Mouse (Mus musculus): ENCODE measurements at regions not wholly inside any gene's neighbourhood (a gene's known extent, or its start where the extent isn't known, plus 50 kb on each side); places are given as distances from the start of the nearest gene placed in this dataset.

DNA sequence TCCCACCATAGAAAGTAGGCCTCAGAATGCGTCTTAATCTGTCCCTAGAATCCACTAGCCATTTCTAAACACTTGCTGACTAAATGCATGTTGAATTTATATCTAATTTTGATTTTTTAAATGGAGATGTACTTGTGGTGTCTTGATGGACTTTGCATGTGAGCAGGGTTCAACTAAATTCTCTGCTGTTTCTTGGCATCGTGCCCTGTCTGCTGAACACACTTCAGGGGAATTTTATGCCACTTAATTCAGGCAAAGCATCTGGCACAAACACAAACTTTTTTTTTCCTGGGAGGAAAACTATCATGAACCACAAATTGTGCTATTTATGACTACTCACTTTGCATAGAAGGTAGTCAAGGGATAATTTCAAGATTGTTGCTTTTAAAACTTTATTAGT, 87.7 kb downstream of the Stc2 start:
- no peak for DNase-seq (ENCODE audit: low spot score in 2 of 2)

DNA sequence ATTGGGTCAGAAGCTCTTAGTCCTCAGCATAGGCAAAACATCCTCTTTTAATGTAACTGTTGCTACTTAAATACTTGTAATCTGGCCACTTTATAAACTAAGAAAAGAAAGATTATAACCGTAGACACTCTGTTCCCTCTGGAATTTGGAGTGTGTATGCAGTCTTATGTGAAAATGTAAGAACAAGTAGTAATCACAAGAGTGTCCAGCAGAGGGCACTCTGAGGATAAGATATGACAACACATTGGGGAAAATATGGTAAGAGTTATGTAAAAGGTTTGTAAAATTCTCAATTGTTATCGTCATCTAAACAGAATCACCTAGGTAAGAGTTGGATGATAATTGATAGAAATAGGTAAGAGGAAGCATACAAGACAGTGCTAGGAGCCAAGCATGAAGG, 66.2 kb upstream of the Gm17332 start:
- peak; percentile 13 to 55 for DNase-seq (ENCODE audit: low spot score in 2 of 2)
